Mouse (Mus musculus) ES-E14 (cell line): ENCODE data around the gene Tmem222. TPM values are rescaled to one million over a fixed set of nuclear protein-coding genes. Genes with fewer than 3 reads are reported as not detected.
A peak's percentile ranks its signal among the peaks of the same experiment; 100 is the strongest.

Experiments used
- DNase-seq: peaks from one replicate; pipeline ENCODE4 v3.0.0-alpha.2; 2013; ENCODE audit warnings: low read depth, low spot score
- H3K27ac ChIP-seq: 2 replicates; pipeline ENCODE4 v1.5.1; 2012; ENCODE audit warnings: low read depth, mild to moderate bottlenecking, low read length, moderate library complexity, mixed read lengths; ENCODE audit not compliant: poor library complexity, insufficient read depth, severe bottlenecking
- H3K36me3 ChIP-seq: 2 replicates; pipeline ENCODE4 v1.6.1; 2012; ENCODE audit warnings: mild to moderate bottlenecking, low read length, moderate library complexity, mixed read lengths; ENCODE audit not compliant: control insufficient read depth, poor library complexity, insufficient read depth, severe bottlenecking
- H3K4me1 ChIP-seq, 2 experiments: fragments of 150-350 bp in 1 of 2; sonication (generic) in 1 of 2; 2 replicates each; pipeline ENCODE4 v1.6.1; 2012; ENCODE audit warnings: low read length in 2 of 2, mild to moderate bottlenecking in 1 of 2, mixed read lengths in 1 of 2; ENCODE audit not compliant: control insufficient read depth in 2 of 2, insufficient read depth in 2 of 2, poor library complexity in 1 of 2
- H3K4me3 ChIP-seq, 2 experiments: fragments of 150-350 bp in 1 of 2; sonication (generic) in 1 of 2; 2 replicates each; pipeline ENCODE4 v1.5.1; 2012; ENCODE audit warnings: low read length in 2 of 2, low read depth in 1 of 2, mild to moderate bottlenecking in 1 of 2, mixed read lengths in 1 of 2; ENCODE audit not compliant: insufficient read depth in 1 of 2, poor library complexity in 1 of 2, severe bottlenecking in 1 of 2
- H3K9ac ChIP-seq: 2 replicates; pipeline ENCODE4 v1.6.1; 2012; ENCODE audit warnings: low read depth, mild to moderate bottlenecking, low read length, mixed read lengths; ENCODE audit not compliant: poor library complexity, insufficient read depth, severe bottlenecking
- H3K9me3 ChIP-seq: fragments of 150-350 bp; sonication (generic); 2 replicates; pipeline ENCODE4 v1.6.1; 2012; ENCODE audit warnings: low read depth, mild to moderate bottlenecking, low read length; ENCODE audit not compliant: control insufficient read depth, insufficient read depth
- CHD2 ChIP-seq: IDR thresholded peaks from 2 replicates; pipeline ENCODE4 v1.6.1; 2014; ENCODE audit warnings: mild to moderate bottlenecking, low read depth, low read length, inconsistent platforms
- HCFC1 ChIP-seq: IDR thresholded peaks from 2 replicates; pipeline ENCODE4 v1.6.1; 2012; ENCODE audit warnings: low read length, inconsistent platforms, borderline replicate concordance; ENCODE audit not compliant: insufficient read depth
- MAFK ChIP-seq: IDR thresholded peaks from 2 replicates; pipeline ENCODE4 v1.6.1; 2014; ENCODE audit warnings: mild to moderate bottlenecking, low read depth, low read length, inconsistent platforms; ENCODE audit not compliant: insufficient read depth
- ZC3H11A ChIP-seq: IDR thresholded peaks from 2 replicates; pipeline ENCODE4 v1.6.1; 2012; ENCODE audit warnings: low read depth, mild to moderate bottlenecking, inconsistent platforms, low read length, borderline replicate concordance
- ZNF384 ChIP-seq: IDR thresholded peaks from 2 replicates; pipeline ENCODE4 v1.6.1; 2012; ENCODE audit warnings: low read depth, low read length, inconsistent platforms
- in situ Hi-C, 2 experiments: fragments of 600-800 bp; cut with MboI; formaldehyde crosslinking; loops; one replicate each; pipeline ENCODE4 v1.15.1; 2025; ENCODE audit warnings: low sequenced_read_pairs in 2 of 2, inconsistent platforms in 1 of 2; ENCODE audit not compliant: unreplicated experiment in 2 of 2
- total RNA-seq: library from RNA; depleted of rRNA; stranded (reverse); fragments of 300-350 nt; gene quantifications from 2 replicates; pipeline ENCODE4 v1.2.3, GENCODE M21; 2012; rRNA removed

Tmem222 gene
- 73.3 and 89.4 TPM in 2 replicates for total RNA-seq

DNA sequence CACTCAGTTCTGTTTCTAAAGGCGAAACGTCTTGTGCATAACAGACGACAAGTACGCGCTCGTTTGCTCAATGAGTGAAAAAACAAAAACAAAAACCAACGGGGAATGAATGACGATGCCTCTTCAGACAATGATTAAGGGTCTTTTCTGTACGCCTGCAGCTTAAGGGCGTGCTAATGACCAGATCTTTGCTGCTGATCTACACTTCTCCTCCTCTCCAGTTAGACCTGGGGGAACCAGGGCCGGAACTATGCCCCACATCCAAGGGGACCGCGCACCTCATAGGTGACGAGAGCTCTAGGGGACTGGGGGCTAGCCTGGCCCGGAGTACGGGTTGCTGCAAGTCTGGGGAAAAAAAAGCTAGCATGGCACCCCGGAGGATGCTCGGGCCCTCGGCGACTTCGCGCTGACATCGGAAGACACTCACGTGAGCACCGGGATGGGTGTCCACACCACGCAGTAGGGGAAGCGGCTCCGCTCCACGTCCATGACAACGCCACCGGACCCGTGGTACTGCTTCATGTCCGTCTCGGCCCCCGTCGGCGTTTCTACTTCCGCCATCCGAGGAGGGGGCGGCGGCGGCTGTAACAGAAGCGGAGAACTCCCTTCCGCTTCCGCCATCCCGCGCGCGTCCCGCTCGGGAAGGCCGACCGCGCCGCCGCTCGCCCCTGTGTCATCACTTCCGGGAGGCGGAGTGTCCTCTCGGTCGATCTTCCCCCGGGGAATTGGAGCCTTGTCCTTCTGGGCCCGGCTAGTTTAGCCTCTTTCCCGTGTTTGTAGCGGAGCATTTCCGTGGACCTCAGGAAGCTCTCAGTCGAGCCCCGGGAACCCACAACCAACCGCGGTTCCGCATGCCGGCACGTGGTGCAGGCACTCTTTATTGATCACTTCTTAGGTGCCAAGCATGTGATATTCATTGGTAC lies at the start of gene Tmem222:
Gene Tmem222, minus strand, starts transcription at position 689 of the 923 bp plus-strand sequence.
- peak; percentile 89 for TF ChIP-seq HCFC1
- no peak for TF ChIP-seq CHD2
- no peak for TF ChIP-seq MAFK
- no peak for TF ChIP-seq ZC3H11A
- TF ChIP-seq ZNF384 = no peak
- in situ Hi-C loops = loop anchor here in 1 of 2 experiments (25.0 kb wide), 1 partner anchor 265 kb away; the partner anchor contains the start of gene Ahdc1
- Histone ChIP-seq H3K4me3 (peak within 1 kb of the TSS; percentile 97 to 99), H3K36me3 (no peaks in the 10 kb centered on the region), H3K9ac (peak within 1 kb of the TSS; percentile 94), H3K4me1 (peaks cover 2 to 6% of the 10 kb centered on the region in 2 experiments; a peak in 2 of 4 replicates), H3K9me3 (no peaks in the 10 kb centered on the region), H3K27ac (peak within 1 kb of the TSS; percentile 82)
- DNase-seq = peak; percentile 89

DNA sequence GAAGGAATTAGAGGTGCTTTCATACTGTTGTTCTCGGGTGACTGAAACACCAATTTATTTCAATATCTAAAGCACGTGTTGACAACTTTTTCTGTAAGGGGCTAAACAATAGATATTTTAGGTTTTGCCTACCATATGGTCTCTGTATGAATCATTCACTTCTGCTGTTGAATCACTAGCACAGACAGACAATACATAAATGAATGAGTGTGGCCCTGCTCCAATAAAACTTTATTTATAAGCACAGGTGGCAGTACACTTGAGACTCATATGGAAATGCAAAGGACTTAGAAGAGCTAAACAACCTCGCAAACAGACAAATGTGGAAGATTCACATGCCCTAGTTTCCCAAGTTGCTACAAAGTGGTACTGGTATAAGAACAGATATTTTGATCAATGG lies 42.1 kb upstream of the Tmem222 start:
- H3K9me3 ChIP-seq = no peaks in the 10 kb centered on the region
- TF ChIP-seq HCFC1 = no peak
- TF ChIP-seq CHD2 = no peak
- no peak for TF ChIP-seq ZC3H11A
- TF ChIP-seq ZNF384 = no peak
- TF ChIP-seq MAFK = no peak
- no peak overlapping the region for H3K4me3 ChIP-seq
- H3K27ac ChIP-seq = no peak overlapping the region
- in situ Hi-C loops = no loop called here
- no peak for DNase-seq
- H3K4me1 ChIP-seq = no peaks in the 10 kb centered on the region
- H3K36me3 ChIP-seq = peaks cover 10% of the 10 kb centered on the region
- H3K9ac ChIP-seq = no peak overlapping the region

DNA sequence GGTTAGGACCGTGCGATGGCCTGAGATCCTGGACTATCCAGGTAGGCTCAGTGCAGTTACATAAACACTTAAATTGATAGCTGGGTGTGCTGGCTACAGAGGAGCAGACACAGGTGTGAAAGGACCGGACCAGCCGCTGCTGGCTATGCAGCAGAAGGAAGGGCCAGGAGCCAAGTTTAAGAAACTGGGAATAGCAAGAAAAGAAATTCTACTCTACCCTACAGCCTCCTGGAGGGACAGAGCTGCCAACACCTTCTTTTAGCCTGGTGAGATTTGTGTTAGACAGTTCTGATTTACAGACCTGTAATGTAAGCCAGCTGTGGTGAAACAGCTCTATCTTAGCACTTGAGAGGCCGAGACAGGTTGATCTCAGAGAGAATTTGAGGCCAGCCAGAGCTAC lies 38.4 kb upstream of the Tmem222 start:
- no peaks in the 10 kb centered on the region for H3K9me3 ChIP-seq
- no peak for DNase-seq
- in situ Hi-C loops = no loop called here

GRCm38 (mm10) chr4:133314896-133315295 lies 37.3 kb upstream of the Tmem222 start:
- TF ChIP-seq ZC3H11A = no peak
- TF ChIP-seq HCFC1 = no peak
- no peak for TF ChIP-seq MAFK
- TF ChIP-seq CHD2 = no peak
- no peak for TF ChIP-seq ZNF384
- Histone ChIP-seq H3K9ac (no peak overlapping the region), H3K27ac (no peak overlapping the region), H3K9me3 (no peaks in the 10 kb centered on the region), H3K4me1 (no peaks in the 10 kb centered on the region), H3K4me3 (no peak overlapping the region), H3K36me3 (peaks cover 13% of the 10 kb centered on the region)
- in situ Hi-C loops = no loop called here
- DNase-seq = no peak

More for the DNA sequence above, 38.4 kb upstream of the Tmem222 start:
- H3K36me3 ChIP-seq = peaks cover 13% of the 10 kb centered on the region
- no peak overlapping the region for H3K9ac ChIP-seq
- no peak overlapping the region for H3K4me3 ChIP-seq
- TF ChIP-seq CHD2 (no peak), ZC3H11A (no peak), MAFK (no peak), HCFC1 (no peak), ZNF384 (no peak)
- H3K27ac ChIP-seq = no peak overlapping the region
- H3K4me1 ChIP-seq = no peaks in the 10 kb centered on the region
